ENCODE assay signal across 16 mouse cellular contexts in the genomic region with DNA sequence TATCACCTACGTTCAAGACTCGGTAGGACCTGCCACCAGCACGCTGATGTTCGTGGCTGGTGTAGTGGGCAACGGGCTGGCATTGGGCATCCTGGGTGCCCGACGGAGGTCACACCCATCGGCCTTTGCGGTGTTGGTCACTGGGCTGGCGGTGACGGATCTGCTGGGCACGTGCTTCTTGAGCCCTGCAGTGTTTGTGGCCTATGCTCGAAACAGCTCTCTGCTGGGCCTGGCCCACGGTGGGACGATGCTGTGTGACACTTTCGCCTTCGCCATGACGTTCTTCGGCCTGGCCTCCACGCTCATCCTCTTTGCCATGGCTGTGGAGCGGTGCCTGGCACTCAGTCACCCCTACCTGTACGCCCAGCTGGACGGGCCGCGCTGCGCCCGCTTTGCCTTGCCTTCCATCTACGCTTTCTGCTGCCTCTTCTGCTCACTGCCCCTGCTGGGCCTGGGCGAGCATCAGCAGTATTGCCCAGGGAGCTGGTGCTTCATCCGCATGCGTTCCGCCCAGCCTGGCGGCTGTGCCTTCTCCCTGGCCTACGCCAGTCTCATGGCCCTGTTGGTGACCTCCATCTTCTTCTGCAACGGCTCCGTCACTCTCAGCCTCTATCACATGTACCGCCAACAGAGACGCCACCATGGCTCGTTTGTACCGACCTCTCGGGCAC. TPM values are rescaled to one million over a fixed set of nuclear protein-coding genes. Genes with fewer than 3 reads are reported as not detected.
DNase-seq lines count a peak whose midpoint lies in the region; ATAC-seq lines count a peak whose summit lies in the region.
"Had no signal": no experiment of that assay in that cellular context is flagged by ENCODE, and none has a peak within 500 bp of the region (broad histone marks: within the 10 kb centered on the region; RNA-seq: fewer than 3 reads in every experiment).

No protein-coding gene starts in this region.

- no peak overlapping the region for H3K4me2 ChIP-seq in hindbrain, embryonic 12.5 days (replicated peaks)
- no peak overlapping the region for H3K4me2 ChIP-seq in hindbrain, embryonic 14.5 days (replicated peaks)
- no peak overlapping the region for H3K4me2 ChIP-seq in neural tube, embryonic 14.5 days (ENCODE audit: low read depth, low read length)
- no peak overlapping the region for H3K4me2 ChIP-seq in embryonic facial prominence, embryonic 13.5 days
- H3K4me2 ChIP-seq in stomach, embryonic 16.5 days (ENCODE audit: low read depth, low read length) = 0 out of 2 replicates have a peak overlapping the region, but pooled peaks have one; percentile 23
- H3K4me2 ChIP-seq in midbrain, embryonic 15.5 days = no peak overlapping the region
- H3K4me2 ChIP-seq: forebrain, embryonic 12.5 days; neural tube, embryonic 12.5 days had no signal

- H3K36me3 ChIP-seq in hindbrain, embryonic 12.5 days = no peaks in the 10 kb centered on the region
- no peaks in the 10 kb centered on the region for H3K36me3 ChIP-seq in hindbrain, embryonic 14.5 days (replicated peaks; ENCODE audit: control insufficient read depth, insufficient read depth)
- no peaks in the 10 kb centered on the region for H3K36me3 ChIP-seq in neural tube, embryonic 14.5 days (ENCODE audit: control insufficient read depth, insufficient read depth, low read length)
- H3K36me3 ChIP-seq in embryonic facial prominence, embryonic 13.5 days = no peaks in the 10 kb centered on the region
- no peaks in the 10 kb centered on the region for H3K36me3 ChIP-seq in stomach, embryonic 16.5 days (ENCODE audit: control insufficient read depth, insufficient read depth, low read length)
- H3K36me3 ChIP-seq in midbrain, embryonic 15.5 days (replicated peaks) = no peaks in the 10 kb centered on the region
- H3K36me3 ChIP-seq: forebrain, embryonic 12.5 days; neural tube, embryonic 12.5 days had no signal

- H3K4me3 ChIP-seq in hindbrain, embryonic 12.5 days = no peak overlapping the region
- H3K4me3 ChIP-seq in hindbrain, embryonic 14.5 days (replicated peaks; ENCODE audit: low read length) = no peak overlapping the region
- H3K4me3 ChIP-seq in neural tube, embryonic 14.5 days (ENCODE audit: low read depth, low read length) = no peak overlapping the region
- H3K4me3 ChIP-seq in embryonic facial prominence, embryonic 13.5 days = no peak overlapping the region
- no peak overlapping the region for H3K4me3 ChIP-seq in stomach, embryonic 16.5 days (replicated peaks; ENCODE audit: low read length)
- no peak overlapping the region for H3K4me3 ChIP-seq in midbrain, embryonic 15.5 days
- H3K4me3 ChIP-seq: forebrain, embryonic 12.5 days; neural tube, embryonic 12.5 days had no signal

- H3K4me1 ChIP-seq in hindbrain, embryonic 12.5 days = peaks cover 43% of the 10 kb centered on the region
- peaks cover 5% of the 10 kb centered on the region; the same call in 1 of the 2 replicates for H3K4me1 ChIP-seq in hindbrain, embryonic 14.5 days (replicated peaks; ENCODE audit: control insufficient read depth, insufficient read depth, low read length)
- no peaks in the 10 kb centered on the region for H3K4me1 ChIP-seq in neural tube, embryonic 14.5 days (ENCODE audit: control insufficient read depth, insufficient read depth, low read length)
- peaks cover 41% of the 10 kb centered on the region for H3K4me1 ChIP-seq in embryonic facial prominence, embryonic 13.5 days
- peaks cover 41% of the 10 kb centered on the region for H3K4me1 ChIP-seq in stomach, embryonic 16.5 days (ENCODE audit: control insufficient read depth, insufficient read depth, low read length)
- H3K4me1 ChIP-seq in midbrain, embryonic 15.5 days = peaks cover 4% of the 10 kb centered on the region; the same call in 1 of the 2 replicates

- no peak for ATAC-seq in hindbrain, embryonic 12.5 days (ENCODE audit: low FRiP score)
- ATAC-seq in hindbrain, embryonic 14.5 days (ENCODE audit: low FRiP score) = no peak
- ATAC-seq in neural tube, embryonic 14.5 days (ENCODE audit: low read depth) = no peak
- ATAC-seq in embryonic facial prominence, embryonic 13.5 days (ENCODE audit: insufficient number of reproducible peaks, insufficient read depth, low FRiP score, low TSS enrichment, low read depth) = no peak
- ATAC-seq in stomach, embryonic 16.5 days (ENCODE audit: insufficient read depth, low FRiP score) = no peak
- ATAC-seq in midbrain, embryonic 15.5 days (replicated peaks) = no peak

- no peaks in the 10 kb centered on the region for H3K9me3 ChIP-seq in hindbrain, embryonic 12.5 days (replicated peaks)
- H3K9me3 ChIP-seq in hindbrain, embryonic 14.5 days (ENCODE audit: control insufficient read depth, low read length) = no peaks in the 10 kb centered on the region
- H3K9me3 ChIP-seq in neural tube, embryonic 14.5 days (ENCODE audit: control insufficient read depth, low read length) = no peaks in the 10 kb centered on the region
- no peaks in the 10 kb centered on the region for H3K9me3 ChIP-seq in embryonic facial prominence, embryonic 13.5 days
- no peaks in the 10 kb centered on the region for H3K9me3 ChIP-seq in stomach, embryonic 16.5 days (replicated peaks; ENCODE audit: control insufficient read depth, low read length)
- no peaks in the 10 kb centered on the region for H3K9me3 ChIP-seq in midbrain, embryonic 15.5 days
- H3K9me3 ChIP-seq: forebrain, embryonic 12.5 days; neural tube, embryonic 12.5 days had no signal

- WGBS in hindbrain, embryonic 12.5 days = 91% methylated on average over 40 of the region's 41 CpGs
- WGBS in hindbrain, embryonic 14.5 days = 90% methylated on average over 41 of the region's 41 CpGs
- 93% methylated on average over 40 of the region's 41 CpGs for WGBS in neural tube, embryonic 14.5 days
- 92% methylated on average over 41 of the region's 41 CpGs for WGBS in embryonic facial prominence, embryonic 13.5 days
- 91% methylated on average over 41 of the region's 41 CpGs for WGBS in stomach, embryonic 16.5 days
- WGBS in midbrain, embryonic 15.5 days = 93% methylated on average over 41 of the region's 41 CpGs

- H3K9ac ChIP-seq in hindbrain, embryonic 12.5 days = 0 out of 2 replicates have a peak overlapping the region, but pooled peaks have one; percentile 18
- no peak overlapping the region for H3K9ac ChIP-seq in hindbrain, embryonic 14.5 days
- 0 out of 2 replicates have a peak overlapping the region, but pooled peaks have one; percentile 8 for H3K9ac ChIP-seq in neural tube, embryonic 14.5 days (replicated peaks; ENCODE audit: low read depth, low read length)
- H3K9ac ChIP-seq in embryonic facial prominence, embryonic 13.5 days = 0 out of 2 replicates have a peak overlapping the region, but pooled peaks have one; percentile 40
- peak overlapping the region; percentile 17; the same call in 1 of the 2 replicates for H3K9ac ChIP-seq in stomach, embryonic 16.5 days (ENCODE audit: low read length)
- no peak overlapping the region for H3K9ac ChIP-seq in midbrain, embryonic 15.5 days
- H3K9ac ChIP-seq: forebrain, embryonic 12.5 days; neural tube, embryonic 12.5 days had no signal

- no peak overlapping the region for H3K27ac ChIP-seq in hindbrain, embryonic 12.5 days
- no peak overlapping the region for H3K27ac ChIP-seq in hindbrain, embryonic 14.5 days
- no peak overlapping the region for H3K27ac ChIP-seq in neural tube, embryonic 14.5 days (ENCODE audit: low read depth, low read length)
- no peak overlapping the region for H3K27ac ChIP-seq in embryonic facial prominence, embryonic 13.5 days
- H3K27ac ChIP-seq in stomach, embryonic 16.5 days (ENCODE audit: low read length) = no peak overlapping the region
- no peak overlapping the region for H3K27ac ChIP-seq in midbrain, embryonic 15.5 days
- H3K27ac ChIP-seq: forebrain, embryonic 12.5 days; neural tube, embryonic 12.5 days had no signal

- no peak for DNase-seq in hindbrain, embryonic 14.5 days (ENCODE audit: low spot score)
- no peak for DNase-seq in neural tube, embryonic 10.5 days (ENCODE audit: extremely low spot score, low spot score)
- DNase-seq in thymus, postnatal 36 days = no peak
- DNase-seq: cerebellum, adult 18-20 months; embryo, embryonic 11 days; kidney, adult 11 months; layer of hippocampus, adult 9-11 months; left cerebral cortex, postnatal 4 days; right cerebral cortex, postnatal 14 days had no signal

- peaks cover 10% of the 10 kb centered on the region; the same call in 1 of the 2 replicates for H3K27me3 ChIP-seq in hindbrain, embryonic 12.5 days
- no peaks in the 10 kb centered on the region for H3K27me3 ChIP-seq in hindbrain, embryonic 14.5 days (ENCODE audit: control insufficient read depth, insufficient read depth, low read length)
- H3K27me3 ChIP-seq in neural tube, embryonic 14.5 days (ENCODE audit: control insufficient read depth, insufficient read depth, low read length) = no peaks in the 10 kb centered on the region
- H3K27me3 ChIP-seq in embryonic facial prominence, embryonic 13.5 days = no peaks in the 10 kb centered on the region
- no peaks in the 10 kb centered on the region for H3K27me3 ChIP-seq in stomach, embryonic 16.5 days (ENCODE audit: control insufficient read depth, insufficient read depth, low read length)
- H3K27me3 ChIP-seq in midbrain, embryonic 15.5 days (replicated peaks) = no peaks in the 10 kb centered on the region
- H3K27me3 ChIP-seq: forebrain, embryonic 12.5 days; neural tube, embryonic 12.5 days had no signal

RNA-seq across cellular contexts. Expression of a gene that starts 0.7 kb away (rescaled TPM):
- 1.6 and 2.1 TPM in 2 replicates for polyA plus RNA-seq in hindbrain, embryonic 12.5 days (2016; fragmentation: Nextera tagmentation; extraction: Ambion mirVana)
- 0.26 TPM in 1 of 2 replicates, not detected in the other for polyA plus RNA-seq in hindbrain, embryonic 14.5 days (2014; fragmentation: Nextera tagmentation; extraction: Ambion mirVana)
- 1.2 TPM in 1 of 2 replicates, not detected in the other for polyA plus RNA-seq in neural tube, embryonic 14.5 days (2014; fragmentation: Nextera tagmentation; extraction: Ambion mirVana)
- 1.2 TPM in 2 replicates for polyA plus RNA-seq in embryonic facial prominence, embryonic 13.5 days (2015; fragmentation: Nextera tagmentation; extraction: Ambion mirVana)
- 3.0 and 3.2 TPM in 2 replicates for polyA plus RNA-seq in stomach, embryonic 16.5 days (2015; fragmentation: Nextera tagmentation; extraction: Ambion mirVana)
- 0.42 and 0.43 TPM in 2 replicates for polyA plus RNA-seq in midbrain, embryonic 15.5 days (2015; fragmentation: Nextera tagmentation; extraction: Ambion mirVana)

RNA-seq across cellular contexts. Expression of a gene that starts 15.4 kb away (rescaled TPM):
- 12.1 and 13.6 TPM in 2 replicates for polyA plus RNA-seq in hindbrain, embryonic 12.5 days (2016; fragmentation: Nextera tagmentation; extraction: Ambion mirVana)
- 0.78 and 2.5 TPM in 2 replicates for polyA plus RNA-seq in hindbrain, embryonic 14.5 days (2014; fragmentation: Nextera tagmentation; extraction: Ambion mirVana)
- 0.39 and 9.8 TPM in 2 replicates for polyA plus RNA-seq in neural tube, embryonic 14.5 days (2014; fragmentation: Nextera tagmentation; extraction: Ambion mirVana)
- polyA plus RNA-seq in embryonic facial prominence, embryonic 13.5 days (2015; fragmentation: Nextera tagmentation; extraction: Ambion mirVana) = 19.9 and 32.0 TPM in 2 replicates
- 9.7 and 12.0 TPM in 2 replicates for polyA plus RNA-seq in stomach, embryonic 16.5 days (2015; fragmentation: Nextera tagmentation; extraction: Ambion mirVana)
- 9.7 and 16.6 TPM in 2 replicates for polyA plus RNA-seq in midbrain, embryonic 15.5 days (2015; fragmentation: Nextera tagmentation; extraction: Ambion mirVana)

RNA-seq across cellular contexts. Expression of a gene that starts 16.9 kb away (rescaled TPM):
- 185 and 210 TPM in 2 replicates for polyA plus RNA-seq in hindbrain, embryonic 12.5 days (2016; fragmentation: Nextera tagmentation; extraction: Ambion mirVana)
- 510 and 527 TPM in 2 replicates for polyA plus RNA-seq in hindbrain, embryonic 14.5 days (2014; fragmentation: Nextera tagmentation; extraction: Ambion mirVana)
- polyA plus RNA-seq in neural tube, embryonic 14.5 days (2014; fragmentation: Nextera tagmentation; extraction: Ambion mirVana) = 412 and 503 TPM in 2 replicates
- polyA plus RNA-seq in embryonic facial prominence, embryonic 13.5 days (2015; fragmentation: Nextera tagmentation; extraction: Ambion mirVana) = 104 and 111 TPM in 2 replicates
- polyA plus RNA-seq in stomach, embryonic 16.5 days (2015; fragmentation: Nextera tagmentation; extraction: Ambion mirVana) = 120 and 126 TPM in 2 replicates
- 351 and 370 TPM in 2 replicates for polyA plus RNA-seq in midbrain, embryonic 15.5 days (2015; fragmentation: Nextera tagmentation; extraction: Ambion mirVana)

RNA-seq across cellular contexts. Expression of a gene that starts 31.9 kb away (rescaled TPM):
- 9.0 and 10.4 TPM in 2 replicates for polyA plus RNA-seq in hindbrain, embryonic 12.5 days (2016; fragmentation: Nextera tagmentation; extraction: Ambion mirVana)
- polyA plus RNA-seq in hindbrain, embryonic 14.5 days (2014; fragmentation: Nextera tagmentation; extraction: Ambion mirVana) = 5.8 and 6.6 TPM in 2 replicates
- polyA plus RNA-seq in neural tube, embryonic 14.5 days (2014; fragmentation: Nextera tagmentation; extraction: Ambion mirVana) = 5.8 and 6.1 TPM in 2 replicates
- polyA plus RNA-seq in embryonic facial prominence, embryonic 13.5 days (2015; fragmentation: Nextera tagmentation; extraction: Ambion mirVana) = 4.9 TPM in 2 replicates
- polyA plus RNA-seq in stomach, embryonic 16.5 days (2015; fragmentation: Nextera tagmentation; extraction: Ambion mirVana) = 2.3 TPM in 2 replicates
- polyA plus RNA-seq in midbrain, embryonic 15.5 days (2015; fragmentation: Nextera tagmentation; extraction: Ambion mirVana) = 4.7 and 4.8 TPM in 2 replicates

RNA-seq across cellular contexts. Expression of a gene that starts 37.5 kb away (rescaled TPM):
- polyA plus RNA-seq in hindbrain, embryonic 12.5 days (2016; fragmentation: Nextera tagmentation; extraction: Ambion mirVana) = 55.6 and 60.3 TPM in 2 replicates
- polyA plus RNA-seq in hindbrain, embryonic 14.5 days (2014; fragmentation: Nextera tagmentation; extraction: Ambion mirVana) = 96.1 and 96.4 TPM in 2 replicates
- polyA plus RNA-seq in neural tube, embryonic 14.5 days (2014; fragmentation: Nextera tagmentation; extraction: Ambion mirVana) = 68.1 and 92.1 TPM in 2 replicates
- polyA plus RNA-seq in embryonic facial prominence, embryonic 13.5 days (2015; fragmentation: Nextera tagmentation; extraction: Ambion mirVana) = 10.5 and 10.9 TPM in 2 replicates
- 7.8 and 10.2 TPM in 2 replicates for polyA plus RNA-seq in stomach, embryonic 16.5 days (2015; fragmentation: Nextera tagmentation; extraction: Ambion mirVana)
- 198 and 205 TPM in 2 replicates for polyA plus RNA-seq in midbrain, embryonic 15.5 days (2015; fragmentation: Nextera tagmentation; extraction: Ambion mirVana)

Comparison
In these comparisons a context has a peak if more than half of its experiments do, and no peak if none do; other contexts are left out.
1. H3K9ac ChIP-seq: peak in hindbrain, embryonic 12.5 days (single experiment), neural tube, embryonic 14.5 days (single experiment), embryonic facial prominence, embryonic 13.5 days (single experiment) and stomach, embryonic 16.5 days (single experiment); none in hindbrain, embryonic 14.5 days (single experiment) and midbrain, embryonic 15.5 days (single experiment).